Mouse (Mus musculus) left cerebral cortex, adult 18-20 months (tissue): Measurements from ENCODE around the gene Sept9. TPM values are rescaled to one million over a fixed set of nuclear protein-coding genes. Genes with fewer than 3 reads are reported as not detected.
A peak's percentile ranks its signal among the peaks of the same experiment; 100 is the strongest.
"Not testable (repeated sequence)": the region's sequence is repeated elsewhere in the genome, so short reads cannot be mapped to it uniquely, and the experiment has no call there.

Source experiments
- DNase-seq, 2 experiments: peaks; one replicate each; pipeline ENCODE4 v3.0.0; 2021 to 2022; ENCODE audit warnings: low spot score in 2 of 2, mixed read lengths in 1 of 2
- total RNA-seq, 2 experiments: library from RNA; stranded (reverse); gene quantifications; 2 replicates each; pipeline ENCODE4 v1.2.3; 2021

Sept9 gene
- total RNA-seq, 2 experiments from 2014 or later: 82.6 to 90.6 TPM

DNA sequence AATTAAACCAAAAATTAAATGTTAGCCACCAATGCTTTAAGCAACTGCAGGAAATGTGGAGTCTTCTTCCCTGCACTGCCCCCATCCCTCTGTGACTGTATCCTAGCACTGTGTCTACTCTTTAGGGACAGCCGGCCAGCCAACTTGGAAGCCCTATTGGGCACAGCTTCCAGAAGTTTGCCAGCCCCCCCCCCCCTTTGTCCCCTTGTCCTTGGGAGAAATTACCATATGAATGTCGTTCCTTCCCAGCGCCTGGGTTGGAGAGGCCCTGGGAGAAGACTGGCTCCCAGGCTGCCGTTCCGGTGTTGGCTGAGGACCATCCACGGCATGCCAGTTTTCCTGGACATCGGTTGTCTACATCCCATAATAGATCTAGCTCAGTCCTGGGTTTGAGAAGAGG lies 141.8 kb downstream of the Sept9 start:
- DNase-seq: no peak

DNA sequence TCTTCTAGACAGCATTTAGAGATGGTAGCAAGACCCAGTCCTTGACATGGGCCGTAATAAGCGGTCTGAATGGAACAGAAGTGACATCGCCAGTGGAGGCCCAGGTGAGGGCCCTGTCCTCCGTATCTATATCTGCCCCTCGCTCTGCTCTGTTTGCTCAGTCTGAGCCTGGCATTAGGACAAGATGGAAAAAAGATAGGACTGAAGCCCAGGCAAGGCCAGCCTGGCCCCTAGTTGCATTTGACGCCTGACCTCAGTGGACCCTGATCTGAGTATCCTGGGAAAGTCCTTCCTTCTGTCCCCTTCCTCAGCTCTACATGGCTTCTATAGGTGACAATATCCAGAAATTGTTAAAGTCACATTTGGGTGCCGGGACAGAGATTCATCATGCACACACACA lies 142.6 kb downstream of the Sept9 start:
- no peak for DNase-seq

DNA sequence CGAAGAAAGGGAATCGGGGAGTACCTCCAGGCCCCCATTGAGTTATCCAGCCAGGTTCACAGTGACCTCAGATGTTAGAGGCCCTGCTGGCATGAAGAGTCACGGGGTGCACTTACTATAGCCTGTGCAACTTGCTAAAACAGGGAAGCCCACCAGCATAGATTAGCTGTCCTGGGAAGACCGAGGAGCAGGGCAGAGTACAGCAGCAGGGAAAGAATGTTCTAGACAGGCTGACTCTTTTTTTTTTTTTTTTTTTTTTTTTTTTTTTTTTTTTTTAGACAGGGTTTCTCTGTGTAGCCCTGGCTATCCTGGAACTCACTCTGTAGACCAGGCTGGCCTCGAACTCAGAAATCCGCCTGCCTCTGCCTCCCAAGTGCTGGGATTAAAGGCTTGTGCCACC lies 143.0 kb downstream of the Sept9 start:
- DNase-seq: not testable (repeated sequence)

DNA sequence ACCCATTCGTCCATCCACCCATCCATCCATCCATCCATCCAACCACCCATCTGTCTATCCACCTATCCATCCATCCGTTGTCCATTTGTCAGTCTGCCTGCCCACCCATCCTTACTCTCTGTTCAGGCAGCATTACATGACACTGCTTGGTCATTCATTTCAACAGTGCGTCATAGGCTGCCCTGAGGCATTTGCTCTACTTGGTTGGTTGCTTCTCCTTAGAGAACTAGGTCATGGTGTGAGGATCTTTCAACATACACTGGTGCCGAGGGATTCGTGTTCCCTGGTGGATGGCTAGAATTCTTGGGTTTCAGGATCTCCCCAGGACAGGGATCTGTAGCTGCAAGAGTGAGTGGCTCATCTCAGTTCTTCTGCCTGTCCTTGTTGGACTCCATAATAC lies 144.3 kb downstream of the Sept9 start:
- no peak for DNase-seq

DNA sequence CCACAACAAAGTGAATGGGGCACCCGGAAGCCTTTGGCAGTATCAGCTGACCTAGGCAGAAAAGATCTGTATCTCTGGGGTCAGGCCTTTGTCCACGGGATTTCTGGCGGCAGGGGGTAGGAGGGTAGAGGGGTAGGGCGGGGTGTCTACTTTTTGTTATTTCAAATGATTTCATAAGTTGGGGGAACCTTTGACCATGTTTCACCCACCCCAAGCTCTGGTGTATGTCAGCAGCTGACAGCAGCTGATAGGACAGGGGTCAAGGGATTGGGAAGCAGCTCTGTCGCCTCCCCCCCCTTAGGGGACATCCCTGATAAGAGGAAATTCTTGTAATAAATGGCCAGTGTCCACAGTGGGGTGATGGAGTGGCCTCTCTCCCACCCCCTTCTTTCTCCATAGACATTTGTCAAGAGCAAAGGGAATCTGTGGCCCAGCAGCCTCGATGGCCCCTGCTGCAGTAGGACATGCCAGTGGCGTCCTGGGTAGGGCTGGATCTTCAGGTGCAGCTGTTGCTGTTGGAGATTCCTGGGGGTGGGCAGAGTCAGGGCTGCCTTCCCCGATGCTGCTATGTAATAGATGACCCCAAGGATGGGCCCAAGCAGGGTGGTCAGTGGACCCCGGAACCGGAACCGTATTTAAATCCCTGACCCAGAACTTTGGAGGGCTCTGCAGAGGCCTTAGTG lies 145.0 kb downstream of the Sept9 start:
- no peak for DNase-seq

DNA sequence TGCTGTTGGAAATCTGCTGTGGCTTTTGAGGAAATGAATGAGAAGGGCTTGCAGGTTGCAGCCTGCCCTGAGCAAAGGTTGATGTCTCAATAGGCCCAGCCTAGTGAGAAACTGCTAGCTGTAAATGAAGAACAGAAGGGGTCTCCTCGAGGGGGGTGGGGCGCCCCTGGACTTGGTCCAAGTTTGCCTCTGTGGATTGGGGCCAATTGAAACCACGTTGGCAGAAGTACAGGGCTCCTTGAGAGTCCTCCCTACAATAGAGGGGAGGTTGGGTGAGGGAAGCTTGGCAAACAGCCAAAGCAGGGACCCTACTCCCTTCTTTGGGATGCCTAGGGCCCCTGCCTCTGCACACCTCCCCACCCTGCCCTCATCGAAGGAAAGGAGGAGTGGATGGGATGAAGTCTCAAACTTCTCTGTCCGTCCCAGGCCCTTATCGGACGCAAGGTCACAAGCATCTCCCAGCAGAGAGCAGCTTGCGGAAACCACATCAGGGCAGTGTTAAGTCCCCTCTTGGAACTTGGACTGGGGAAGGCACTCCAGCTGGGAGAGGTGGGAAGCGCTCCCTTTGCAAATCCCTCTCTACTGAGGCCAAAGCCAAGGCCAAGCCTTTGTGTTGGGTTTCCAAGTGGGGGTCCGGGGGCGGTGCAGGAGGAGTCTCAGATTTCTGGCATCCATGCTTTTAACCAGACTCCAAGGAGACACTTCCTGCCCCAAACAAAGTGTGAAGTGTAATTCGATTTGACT lies 145.7 kb downstream of the Sept9 start:
- DNase-seq: no peak

DNA sequence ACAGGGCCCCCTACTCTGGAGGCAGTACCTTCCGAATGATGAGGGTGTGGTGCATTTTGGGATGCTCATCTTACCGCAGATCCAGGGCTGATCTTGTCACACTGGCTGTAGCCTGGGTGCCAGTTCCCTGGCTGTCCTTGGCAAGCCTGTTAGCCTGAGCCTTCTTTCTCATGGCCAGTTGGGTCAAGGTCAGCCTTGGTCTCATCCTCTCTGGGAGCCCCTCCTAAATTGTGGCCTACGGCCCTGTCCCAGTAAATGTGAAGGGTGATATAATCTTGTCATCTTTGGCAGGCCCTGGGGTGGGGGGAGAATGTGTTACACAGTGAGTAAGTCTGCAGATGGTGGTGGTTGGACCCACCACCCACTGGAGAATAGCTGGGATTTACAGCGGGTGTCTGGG lies 147.8 kb downstream of the Sept9 start:
- DNase-seq: no peak

DNA sequence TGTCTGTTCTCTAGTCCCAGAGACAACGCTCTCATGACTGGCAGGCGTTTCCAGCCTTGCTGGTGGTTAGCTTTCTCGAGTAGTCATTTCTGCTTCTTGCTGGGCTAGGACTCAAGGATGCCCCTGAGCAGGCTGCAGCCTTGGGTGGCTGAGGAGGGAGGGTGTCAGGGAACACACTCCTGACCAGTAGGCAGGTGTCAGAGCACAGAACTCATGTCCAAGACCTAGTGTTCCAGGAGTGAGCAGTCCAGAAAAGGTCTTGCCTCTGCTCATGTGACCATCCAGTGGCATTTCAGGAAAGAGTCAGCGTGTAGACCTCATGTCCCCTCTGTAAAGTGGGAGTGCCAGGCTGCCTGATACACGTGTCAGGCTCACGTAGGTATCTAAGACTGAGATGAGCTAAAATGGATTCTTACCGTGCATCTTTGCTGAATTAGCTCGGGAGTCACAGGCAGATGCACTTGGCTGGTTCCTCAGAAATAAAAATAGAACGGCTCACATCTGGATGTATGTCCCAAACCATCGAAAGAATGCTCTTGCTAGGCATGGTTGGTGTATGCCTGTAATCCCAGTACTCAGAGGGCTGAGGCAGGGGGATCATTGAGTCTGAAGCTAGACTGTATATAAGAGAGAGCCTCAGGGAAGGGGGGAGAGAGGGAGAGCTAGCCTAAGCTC lies 149.1 kb downstream of the Sept9 start:
- DNase-seq: no peak

DNA sequence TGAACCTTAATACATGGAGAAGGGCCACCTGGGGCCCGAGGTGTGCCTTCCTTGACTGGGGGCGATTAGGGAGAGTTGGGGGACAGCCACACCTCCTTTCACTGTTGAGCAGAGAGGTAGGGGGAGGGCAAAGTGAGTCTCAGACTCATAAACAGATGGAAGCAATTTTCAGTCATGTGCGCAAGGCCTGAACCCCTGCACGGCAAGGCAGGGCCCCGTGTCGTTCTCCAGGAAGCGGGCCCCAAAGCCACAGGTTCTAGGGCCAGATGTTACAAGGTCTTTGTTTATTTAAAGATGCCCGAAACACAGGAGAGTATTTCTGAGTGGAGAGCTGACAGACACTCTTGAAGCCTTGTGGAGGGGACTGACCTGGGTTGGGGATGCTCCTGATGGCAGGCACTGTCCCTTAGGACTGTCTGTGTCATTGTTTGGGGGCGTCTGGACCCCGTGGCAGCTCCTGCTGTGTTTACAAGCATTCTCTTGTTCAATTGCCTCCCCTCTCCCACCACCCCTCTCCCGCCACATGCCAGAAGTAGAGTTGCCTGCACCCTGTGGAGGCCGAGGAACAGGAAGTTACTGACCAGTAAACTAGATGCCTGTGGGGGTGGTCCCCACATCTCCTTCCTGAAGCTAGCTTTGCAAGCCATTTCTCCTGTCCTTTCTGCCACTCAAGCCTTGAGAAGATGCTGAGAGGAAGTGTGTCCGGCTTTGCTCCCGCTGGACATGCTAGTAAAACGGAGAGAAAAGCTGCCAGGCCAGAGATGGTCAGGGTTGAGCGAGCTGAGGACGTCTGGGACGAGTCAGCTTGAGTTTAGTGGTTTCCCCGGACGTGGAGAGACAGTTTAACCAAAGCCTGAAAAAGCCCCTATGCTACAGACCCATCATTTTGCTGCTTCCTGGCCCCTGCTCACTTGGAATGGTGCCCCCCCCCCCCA lies 150.2 kb downstream of the Sept9 start:
- DNase-seq: no peak

DNA sequence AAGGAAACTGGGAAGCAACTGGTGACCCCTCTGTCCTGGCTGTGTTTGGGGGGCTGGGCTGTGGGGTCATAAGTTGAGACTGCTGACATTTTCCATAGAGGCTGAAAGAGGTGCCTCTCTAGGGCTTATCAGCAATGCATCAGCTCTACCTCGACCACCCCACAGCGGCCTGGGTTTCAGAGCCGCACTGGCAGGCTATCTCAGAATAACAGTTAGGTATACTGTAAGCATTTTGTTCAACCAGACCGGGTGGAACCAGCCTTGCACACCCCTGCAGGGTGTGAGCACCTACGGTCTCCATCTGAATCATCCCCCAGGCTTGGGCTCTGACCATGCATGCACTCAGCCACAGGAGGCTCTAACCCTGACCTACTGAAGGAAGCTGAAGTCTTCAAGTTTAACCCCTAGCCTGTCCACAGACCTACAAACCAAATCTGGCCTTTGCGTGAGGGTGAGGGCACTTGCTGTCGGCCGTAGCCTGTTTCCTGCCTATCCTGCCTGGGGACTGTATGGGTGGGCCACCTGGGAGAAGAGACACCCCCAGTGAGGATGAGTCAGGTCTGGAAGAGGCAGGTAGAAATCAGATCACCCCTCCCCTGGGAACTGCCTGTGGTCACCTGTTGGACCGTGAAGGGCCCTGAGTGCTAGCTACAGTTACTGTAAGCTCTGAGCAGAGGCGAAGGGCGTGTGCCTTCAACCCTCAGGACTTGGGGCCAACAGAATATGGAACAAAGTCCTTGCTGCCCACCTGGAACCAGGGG lies 151.2 kb downstream of the Sept9 start:
- DNase-seq: no peak

DNA sequence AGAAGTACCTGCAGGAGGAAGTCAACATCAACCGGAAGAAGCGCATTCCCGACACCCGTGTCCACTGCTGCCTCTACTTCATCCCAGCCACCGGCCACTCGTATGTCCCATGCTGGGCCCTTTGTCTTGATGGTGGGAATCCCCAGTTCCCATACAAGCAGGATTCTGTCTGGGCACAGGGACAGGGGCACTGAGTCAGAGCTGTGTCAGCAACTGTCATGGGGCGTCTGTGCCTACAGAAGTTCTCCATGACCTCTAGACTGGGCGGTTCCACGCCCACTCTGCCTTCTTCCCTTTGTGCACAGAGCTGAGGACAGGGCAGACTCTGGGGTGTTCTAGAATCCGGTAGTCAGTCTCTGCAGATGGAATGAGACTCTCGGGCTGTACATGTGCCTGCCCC lies 153.7 kb downstream of the Sept9 start:
- no peak for DNase-seq

DNA sequence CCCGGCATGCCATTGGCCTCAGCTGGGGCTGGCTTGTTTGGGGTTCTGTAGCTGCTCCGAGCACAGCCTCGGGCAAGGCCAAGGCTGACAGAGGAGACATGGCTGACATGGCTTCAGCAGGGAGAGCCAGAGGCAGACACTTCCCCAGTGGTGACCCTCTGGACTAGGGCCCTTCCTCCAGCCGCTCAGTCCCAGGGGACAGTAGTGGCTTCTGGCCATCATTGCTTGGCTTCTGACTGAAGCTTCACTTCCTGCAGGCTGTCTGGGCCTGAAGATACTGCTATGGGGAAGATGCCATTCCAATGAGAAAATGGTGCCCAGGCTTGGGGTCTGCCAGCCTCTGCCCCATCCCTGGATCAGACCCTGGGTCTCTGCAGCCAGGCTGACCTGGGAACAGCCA lies 154.6 kb downstream of the Sept9 start:
- DNase-seq: no peak

DNA sequence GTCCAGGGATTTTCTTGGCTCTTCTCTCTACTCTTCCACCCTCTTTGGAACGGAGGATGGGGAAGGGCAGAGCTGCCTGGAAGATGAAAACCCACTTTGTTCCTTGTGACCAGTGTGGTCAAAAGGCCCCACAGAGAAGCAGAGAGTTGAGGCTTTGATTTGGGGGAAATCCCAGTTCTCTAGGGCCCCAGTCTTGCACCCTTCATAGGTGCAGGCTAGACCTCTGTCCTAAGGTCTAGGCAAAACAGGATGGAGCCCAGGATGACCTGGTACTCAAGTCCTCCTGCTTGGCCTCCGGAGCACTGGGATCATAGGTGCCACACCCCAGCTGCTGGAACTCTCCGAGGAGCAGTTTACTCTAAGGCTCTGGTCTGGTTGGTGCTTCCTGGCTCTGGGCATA lies 157.5 kb downstream of the Sept9 start:
- no peak for DNase-seq

DNA sequence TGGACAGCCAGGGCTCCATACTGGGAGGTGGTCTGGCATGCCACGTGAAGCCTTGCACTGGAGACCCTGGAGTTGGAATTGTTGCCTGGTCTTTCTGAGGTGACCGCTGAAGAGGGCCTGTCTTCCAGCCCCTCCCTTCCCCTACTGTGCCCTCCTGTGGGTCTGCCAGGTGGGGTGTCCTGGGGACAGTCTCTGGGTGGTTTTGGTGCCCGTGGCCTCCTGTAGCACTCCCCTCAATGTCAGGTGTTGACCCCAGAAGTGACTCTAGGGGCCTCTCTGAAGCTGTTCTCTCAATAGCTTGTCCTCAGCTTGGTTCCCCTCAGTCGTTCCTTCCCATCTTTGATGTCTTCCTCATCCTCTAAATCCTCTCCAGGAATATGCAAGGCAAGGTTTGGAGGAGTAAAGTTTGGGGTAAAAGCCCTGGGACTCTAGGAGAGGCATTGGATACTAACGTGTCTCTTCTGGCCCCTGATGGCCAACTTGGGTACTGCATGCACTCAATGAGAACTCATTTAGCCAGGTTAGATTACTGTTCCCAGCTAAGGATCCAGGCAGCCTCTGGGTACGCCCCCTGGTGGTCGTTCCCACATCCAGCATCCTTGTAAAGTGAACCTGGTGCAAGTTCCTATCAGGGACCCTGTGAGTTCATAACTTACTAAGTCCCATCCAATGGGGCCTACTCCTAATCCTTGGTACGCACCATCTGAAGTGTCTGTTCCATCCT lies 158.6 kb downstream of the Sept9 start:
- peak; percentile 92 to 97 for DNase-seq

DNA sequence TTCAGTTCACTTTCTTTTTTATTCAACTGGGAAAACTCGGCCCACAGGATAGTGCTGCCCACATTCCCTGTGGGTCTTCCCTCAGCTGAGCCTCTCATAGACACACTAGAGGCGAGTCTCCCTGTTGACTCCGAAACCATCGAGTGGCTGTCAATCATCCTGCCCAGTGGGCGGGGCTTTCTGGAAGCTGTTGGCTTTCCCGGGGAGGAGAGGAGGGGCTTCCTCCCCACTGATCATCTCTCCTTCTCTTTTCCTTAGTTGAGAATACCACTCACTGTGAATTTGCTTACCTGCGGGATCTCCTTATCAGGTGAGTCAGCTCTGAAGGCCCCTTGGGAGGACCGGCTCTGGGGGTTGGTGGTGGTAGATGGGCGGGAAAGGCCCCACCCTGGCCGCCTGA lies 159.7 kb downstream of the Sept9 start:
- DNase-seq: no peak

DNA sequence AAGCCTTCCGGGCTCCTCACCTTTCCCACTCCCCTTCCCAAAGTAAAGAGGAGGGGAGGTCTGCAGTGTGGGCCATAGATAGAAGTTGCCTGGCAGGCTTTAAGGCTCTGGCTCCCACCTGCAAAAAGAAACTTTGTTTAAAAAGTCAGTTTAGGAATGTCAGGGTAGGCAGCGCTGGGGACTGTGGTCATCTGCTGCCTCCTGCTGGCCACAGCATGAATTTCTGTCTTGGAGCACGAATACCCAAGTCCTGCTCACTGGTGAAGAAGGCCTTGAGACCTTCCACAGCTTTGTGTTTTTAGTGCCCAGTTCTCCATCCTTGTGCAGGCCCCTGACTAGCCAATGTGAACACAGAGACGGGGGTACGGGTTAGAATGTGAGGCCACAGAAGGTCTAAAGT lies 160.4 kb downstream of the Sept9 start:
- DNase-seq: peak; percentile 68 to 75

DNA sequence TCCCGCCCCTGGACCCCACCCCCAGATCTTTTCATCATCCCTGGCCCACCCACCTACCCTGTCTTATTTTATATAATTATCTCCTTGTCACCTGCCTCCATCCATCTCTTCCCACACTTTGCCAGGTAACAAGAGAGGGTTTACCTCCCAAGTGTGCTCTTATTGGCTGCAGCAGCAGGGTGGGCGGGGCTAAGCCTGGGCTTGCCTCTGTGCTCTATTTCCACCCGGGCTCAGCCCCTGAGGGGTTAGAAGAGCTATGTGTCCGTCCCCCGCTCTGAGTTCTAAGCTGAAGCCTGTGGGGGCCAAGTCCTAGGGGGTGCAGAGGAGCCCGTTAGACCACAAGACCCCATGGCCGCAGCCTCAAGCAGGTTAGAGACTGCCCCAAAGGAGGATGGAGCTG lies 161.1 kb downstream of the Sept9 start:
- no peak for DNase-seq

DNA sequence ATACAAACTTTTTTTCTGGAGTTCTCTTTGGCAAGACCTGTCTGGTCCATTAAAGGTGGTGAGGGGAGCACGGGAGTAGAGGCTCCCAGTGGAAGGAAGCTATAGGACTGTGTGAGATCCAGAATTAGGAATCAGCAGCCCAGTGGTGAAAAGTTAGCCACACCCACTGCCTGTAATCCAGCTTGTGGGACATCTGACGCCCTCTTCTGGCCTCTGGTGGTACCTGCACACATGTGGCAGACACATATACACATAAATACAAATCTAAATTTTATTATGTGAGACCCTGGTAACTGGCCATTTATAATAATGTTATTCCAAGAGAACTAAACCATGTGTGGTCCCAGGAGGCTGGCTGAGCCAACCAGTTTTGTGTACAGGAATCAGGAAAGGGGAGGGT lies 162.8 kb downstream of the Sept9 start:
- no peak for DNase-seq

DNA sequence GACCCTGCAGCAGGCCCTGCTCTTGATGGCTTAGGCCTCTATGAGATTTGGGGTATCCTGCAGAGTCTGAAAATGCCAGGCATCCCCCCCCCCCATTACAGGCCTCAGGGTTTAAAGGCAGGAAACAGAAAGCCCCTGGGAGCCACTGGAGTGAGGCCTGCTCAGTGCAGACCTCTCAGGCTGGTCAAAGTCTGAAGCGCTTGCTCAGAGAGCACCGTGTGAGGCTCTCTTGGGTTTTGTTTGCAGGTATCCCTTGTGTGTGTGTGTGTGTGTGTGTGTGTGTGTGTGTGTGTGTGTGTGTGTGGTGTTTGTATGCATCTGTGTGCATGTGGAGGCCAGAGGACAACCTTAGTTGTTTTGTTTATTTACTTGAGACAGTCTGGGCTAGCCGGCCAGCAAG lies 164.5 kb downstream of the Sept9 start:
- DNase-seq: no peak

DNA sequence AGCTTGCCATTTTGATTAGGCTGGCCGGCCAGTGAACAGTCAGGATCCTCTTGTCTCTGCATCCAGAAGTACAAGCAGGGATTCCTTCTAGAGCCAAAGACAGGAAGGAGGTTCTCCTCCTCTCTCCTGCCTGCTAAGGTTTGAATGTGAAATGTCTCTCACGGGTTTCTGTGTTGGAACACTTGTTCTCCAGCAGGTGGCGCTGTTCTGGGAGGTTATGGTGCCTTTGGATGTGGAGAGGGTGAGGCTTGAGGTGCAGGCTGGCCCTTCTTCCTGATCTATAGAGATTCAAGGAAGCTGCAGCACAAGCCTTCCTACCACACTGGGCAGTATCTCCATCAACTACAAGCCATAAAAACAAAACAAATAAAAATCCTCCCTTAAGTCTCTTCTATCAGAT lies 167.0 kb downstream of the Sept9 start:
- DNase-seq: peak in 1 of 2 experiments; percentile 54
